Mouse (Mus musculus): ENCODE data around the gene Usf1.

The Usf1 gene

GRCm38 (mm10) chr1:171410947-171411484, at the start of gene Usf1:
TSS of gene Usf1 (plus strand) at chr1:171411313.
- ATAC-seq (ENCODE audit: insufficient number of reproducible peaks, low FRiP score, low TSS enrichment), result peak; percentile 95

GRCm38 (mm10) chr1:171365934-171366333, 45.2 kb upstream of the Usf1 start:
- ATAC-seq (ENCODE audit: insufficient number of reproducible peaks, low FRiP score, low TSS enrichment), result no peak

DNA sequence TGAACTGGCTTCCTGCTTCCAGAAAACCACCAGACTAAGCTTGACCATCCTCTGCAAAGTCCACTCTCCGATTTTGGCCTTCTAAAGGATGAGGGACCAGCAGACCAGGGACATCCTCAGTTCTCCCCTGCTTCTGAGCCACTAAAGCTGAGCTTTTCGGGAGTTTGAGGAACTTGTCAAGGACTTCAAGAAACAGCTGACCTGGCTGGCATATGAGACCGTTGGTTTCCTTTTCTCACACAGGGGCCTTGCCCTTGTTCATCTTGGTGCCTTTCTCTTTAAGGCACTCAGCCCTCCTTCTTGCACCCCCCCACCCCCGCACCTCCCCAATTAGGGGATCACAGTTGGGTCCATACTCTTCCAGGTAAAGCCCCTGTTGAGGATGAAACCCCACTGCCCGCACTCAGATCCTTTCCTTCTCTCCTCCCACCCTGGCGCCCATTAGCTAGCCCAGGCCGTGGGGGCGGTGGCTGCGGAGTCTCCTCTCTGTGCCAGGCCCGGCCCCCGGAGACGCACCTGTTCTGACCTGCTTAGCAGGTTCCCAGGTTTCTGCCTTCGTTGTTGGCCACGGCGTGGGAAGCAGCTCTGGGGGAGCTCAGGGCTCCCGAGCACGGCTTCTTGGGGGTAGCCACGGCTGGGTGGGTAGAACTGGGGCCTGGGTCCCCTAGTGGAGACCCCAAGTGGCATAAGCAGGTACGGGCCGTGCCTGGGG, 41.1 kb upstream of the Usf1 start, which contains the start of gene Nectin4:
Gene Nectin4 (plus strand): TSS at position 255 of the 712 bp plus-strand sequence.
- no peak for ATAC-seq (ENCODE audit: insufficient number of reproducible peaks, low FRiP score, low TSS enrichment)

GRCm38 (mm10) chr1:171372880-171373279, 38.2 kb upstream of the Usf1 start:
- no peak for ATAC-seq (ENCODE audit: insufficient number of reproducible peaks, low FRiP score, low TSS enrichment)

DNA sequence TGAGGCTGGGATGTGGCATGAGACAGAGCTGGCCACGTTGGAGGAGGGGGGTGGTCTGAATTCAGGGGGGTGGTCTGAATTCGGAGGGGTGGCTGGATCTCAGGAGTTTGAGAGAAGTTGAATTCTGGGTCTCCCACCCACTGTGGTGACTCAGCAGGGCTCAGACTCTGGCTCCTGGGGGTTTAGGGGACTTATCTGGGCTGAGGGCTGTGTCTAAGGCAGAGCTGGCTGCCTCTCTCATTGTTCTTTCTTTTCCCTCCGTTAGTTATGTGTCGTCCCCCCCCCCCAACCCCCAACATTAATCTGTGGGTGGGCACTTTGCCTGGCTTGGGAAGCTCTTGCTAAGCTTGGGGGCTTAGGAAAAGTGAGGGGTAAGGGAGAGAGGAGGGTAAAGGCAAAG, 37.2 kb upstream of the Usf1 start:
- ATAC-seq (ENCODE audit: insufficient number of reproducible peaks, low FRiP score, low TSS enrichment), result no peak

DNA sequence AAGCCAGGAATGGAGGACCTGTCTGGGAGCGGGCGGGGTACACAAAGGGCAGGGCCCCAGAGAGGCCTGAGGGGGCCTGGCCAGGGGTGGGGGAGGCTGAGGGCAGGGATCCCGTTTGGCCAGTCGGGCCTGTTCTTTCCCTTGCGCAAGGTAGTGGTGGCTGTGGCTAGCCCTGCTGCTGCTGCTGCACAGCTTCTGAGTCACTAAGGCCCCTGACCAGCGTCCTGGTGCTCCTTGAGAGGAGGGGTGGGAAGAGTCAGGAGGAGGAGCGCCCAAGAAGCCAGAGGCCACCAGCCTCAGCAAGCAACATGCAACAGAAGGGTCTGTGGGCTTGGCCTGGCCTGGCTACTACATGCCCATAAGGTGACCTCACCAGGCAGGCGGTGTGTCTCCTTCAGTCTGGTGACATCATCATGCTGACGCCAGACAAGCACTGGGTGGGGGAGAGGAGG, 35.4 kb upstream of the Usf1 start:
- no peak for ATAC-seq (ENCODE audit: insufficient number of reproducible peaks, low FRiP score, low TSS enrichment)

- ATAC-seq (ENCODE audit: insufficient number of reproducible peaks, low FRiP score, low TSS enrichment), result peak; percentile 62
Measured at GRCm38 (mm10) chr1:171378298-171378697, 32.8 kb upstream of the Usf1 start.

DNA sequence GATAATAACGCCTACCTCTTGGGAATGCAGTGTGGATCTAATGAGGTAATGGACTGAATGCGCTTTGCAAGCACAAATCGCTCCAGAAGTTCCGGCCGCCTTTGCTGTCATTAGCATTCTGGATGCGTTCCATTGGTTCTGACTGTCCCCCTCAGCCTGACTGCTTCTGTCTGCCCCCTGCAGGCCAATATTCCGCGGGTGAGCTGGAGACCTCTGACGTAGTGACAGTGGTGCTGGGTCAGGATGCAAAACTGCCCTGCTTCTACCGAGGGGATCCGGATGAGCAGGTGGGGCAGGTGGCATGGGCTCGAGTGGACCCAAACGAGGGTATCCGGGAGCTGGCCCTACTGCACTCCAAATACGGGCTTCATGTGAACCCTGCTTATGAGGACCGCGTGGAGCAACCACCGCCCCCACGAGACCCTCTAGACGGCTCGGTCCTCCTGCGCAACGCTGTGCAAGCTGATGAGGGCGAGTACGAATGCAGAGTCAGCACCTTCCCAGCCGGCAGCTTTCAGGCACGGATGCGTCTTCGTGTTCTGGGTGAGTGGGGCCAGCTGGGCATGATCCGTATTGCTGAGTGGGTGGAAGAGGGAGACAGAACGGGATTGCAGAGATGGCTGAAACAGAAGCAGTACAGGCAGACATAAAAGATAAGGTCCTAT, 31.0 kb upstream of the Usf1 start:
- peak; percentile 84 for ATAC-seq (ENCODE audit: insufficient number of reproducible peaks, low FRiP score, low TSS enrichment)

- no peak for ATAC-seq (ENCODE audit: insufficient number of reproducible peaks, low FRiP score, low TSS enrichment)
Measured at GRCm38 (mm10) chr1:171382096-171382620, 29.0 kb upstream of the Usf1 start.

- ATAC-seq (ENCODE audit: insufficient number of reproducible peaks, low FRiP score, low TSS enrichment), result no peak
Measured at GRCm38 (mm10) chr1:171384361-171384760, 26.8 kb upstream of the Usf1 start.

GRCm38 (mm10) chr1:171385171-171385570, 25.9 kb upstream of the Usf1 start:
- no peak for ATAC-seq (ENCODE audit: insufficient number of reproducible peaks, low FRiP score, low TSS enrichment)

- ATAC-seq (ENCODE audit: insufficient number of reproducible peaks, low FRiP score, low TSS enrichment), result no peak
Measured at GRCm38 (mm10) chr1:171387099-171387498, 24.0 kb upstream of the Usf1 start.

DNA sequence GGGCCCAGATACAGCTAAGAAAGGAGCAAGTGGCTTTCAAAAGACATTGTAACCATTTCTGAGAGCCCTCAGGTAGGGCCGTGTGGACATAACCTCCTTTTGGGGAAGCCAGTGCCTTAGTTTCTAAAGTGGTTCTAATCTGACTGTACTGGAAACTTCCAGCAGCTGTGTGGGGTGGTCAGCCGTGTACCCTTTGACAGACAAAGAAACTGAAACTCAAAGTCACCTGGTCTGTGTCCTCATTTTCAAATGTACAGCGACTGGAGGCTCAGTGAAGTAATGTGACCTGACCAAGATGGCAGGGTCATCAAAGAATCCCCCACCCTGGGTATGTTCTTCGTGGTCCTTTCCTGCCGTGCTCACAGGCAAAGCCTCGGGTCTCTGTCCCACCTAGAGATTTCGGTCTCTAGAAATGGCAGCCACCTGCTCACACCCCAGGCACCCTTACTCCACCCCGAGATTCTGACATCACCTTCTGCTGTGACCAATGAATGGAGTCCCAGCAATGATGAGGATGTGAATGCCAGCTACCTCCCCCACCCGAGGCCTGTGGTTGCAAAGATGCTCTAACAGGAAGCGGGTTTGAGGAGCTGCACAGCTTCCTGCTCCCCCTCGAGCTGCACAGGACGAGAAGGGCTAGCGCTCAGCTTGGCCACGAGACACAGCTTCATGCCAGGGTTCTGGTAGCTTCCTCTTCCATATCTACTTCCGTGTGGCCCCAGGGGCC, 22.6 kb upstream of the Usf1 start, which contains the start of gene Arhgap30:
Gene Arhgap30 (plus strand): TSS at position 579 of the 727 bp plus-strand sequence.
- ATAC-seq (ENCODE audit: insufficient number of reproducible peaks, low FRiP score, low TSS enrichment), result no peak

DNA sequence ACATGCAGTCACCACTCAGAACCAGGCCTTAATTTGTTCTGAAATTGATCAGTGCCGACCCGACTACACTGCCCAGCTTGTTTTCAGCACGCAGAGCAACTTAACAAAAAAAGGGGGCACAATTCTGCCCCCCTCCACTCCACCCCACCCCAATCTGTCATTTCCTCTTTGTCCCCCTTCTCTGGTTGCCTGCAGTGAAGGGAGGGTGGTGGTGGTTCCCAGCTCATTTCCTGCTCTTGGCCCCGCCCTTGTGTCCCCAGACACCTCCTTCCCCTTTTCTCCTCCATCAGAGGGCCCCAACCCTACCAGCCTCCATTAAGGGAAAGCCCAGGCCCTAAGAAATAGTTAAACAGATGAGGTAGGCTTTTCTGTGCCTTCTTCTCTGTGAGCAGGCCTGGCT, 21.0 kb upstream of the Usf1 start:
- ATAC-seq (ENCODE audit: insufficient number of reproducible peaks, low FRiP score, low TSS enrichment), result no peak

DNA sequence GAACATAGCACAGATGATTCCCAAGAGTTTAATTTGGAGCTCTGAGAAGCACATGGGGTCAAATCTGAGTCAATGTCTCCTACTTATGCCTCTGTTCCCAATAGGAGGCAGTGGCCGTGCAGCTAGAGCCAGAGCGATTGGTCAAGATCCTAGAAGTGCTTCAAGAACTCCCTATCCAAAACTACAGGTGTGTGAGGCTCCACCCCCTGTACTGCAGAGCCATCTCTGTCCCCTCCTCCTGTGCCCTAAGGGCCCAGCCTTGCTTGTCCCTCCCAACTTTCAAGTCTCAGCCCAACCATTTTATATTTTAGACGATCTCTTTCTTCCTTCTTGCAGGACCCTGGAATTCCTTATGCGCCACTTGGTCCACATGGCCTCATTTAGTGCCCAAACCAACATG, 9.3 kb upstream of the Usf1 start:
- no peak for ATAC-seq (ENCODE audit: insufficient number of reproducible peaks, low FRiP score, low TSS enrichment)

DNA sequence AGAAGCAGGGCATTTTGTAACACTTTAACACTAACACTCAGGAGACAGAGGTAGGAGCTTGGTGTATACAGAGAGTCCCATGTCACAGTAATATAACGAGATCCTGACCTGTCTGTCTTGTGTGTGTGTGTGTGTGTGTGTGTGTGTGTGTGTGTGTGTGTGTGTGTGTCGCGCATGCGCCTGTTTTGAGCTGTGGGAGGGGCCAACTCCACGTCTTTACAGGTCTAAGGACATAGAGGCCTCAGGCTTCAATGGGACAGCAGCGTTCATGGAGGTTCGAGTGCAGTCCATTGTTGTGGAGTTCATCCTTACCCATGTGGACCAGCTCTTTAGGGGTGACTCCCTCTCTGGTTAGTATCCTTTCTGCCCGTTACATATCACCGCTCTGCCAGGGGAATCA, 8.1 kb upstream of the Usf1 start:
- no peak for ATAC-seq (ENCODE audit: insufficient number of reproducible peaks, low FRiP score, low TSS enrichment)

DNA sequence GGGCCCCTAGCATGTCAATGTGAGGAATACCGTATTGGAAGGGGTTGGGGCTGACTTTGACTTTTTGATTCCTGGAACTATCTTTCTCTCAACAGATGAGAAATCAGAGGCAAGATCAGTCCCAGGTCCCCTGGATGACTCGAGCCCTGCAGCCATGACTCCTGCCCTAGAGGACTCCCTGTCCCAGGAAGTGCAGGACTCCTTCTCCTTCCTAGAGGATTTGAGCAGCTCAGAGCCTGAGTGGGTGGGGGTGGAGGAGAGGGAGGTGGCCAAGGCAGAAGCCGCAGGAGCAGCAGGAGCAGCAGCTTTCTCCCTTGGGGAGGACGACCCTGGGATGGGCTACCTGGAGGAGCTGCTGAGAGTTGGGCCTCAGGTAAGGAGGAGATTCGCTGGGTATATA, 3.9 kb upstream of the Usf1 start:
- ATAC-seq (ENCODE audit: insufficient number of reproducible peaks, low FRiP score, low TSS enrichment), result no peak

- ATAC-seq (ENCODE audit: insufficient number of reproducible peaks, low FRiP score, low TSS enrichment), result no peak
Measured at GRCm38 (mm10) chr1:171410231-171410630, 882 bp upstream of the Usf1 start.

GRCm38 (mm10) chr1:171411492-171411941, 404 bp downstream of the Usf1 start:
- peak; percentile 53 for ATAC-seq (ENCODE audit: insufficient number of reproducible peaks, low FRiP score, low TSS enrichment)

GRCm38 (mm10) chr1:171412001-171412441, 908 bp downstream of the Usf1 start:
- no peak for ATAC-seq (ENCODE audit: insufficient number of reproducible peaks, low FRiP score, low TSS enrichment)

All from cerebellum, adult (tissue).